Mouse (Mus musculus): ENCODE measurements around the gene Klc2. TPM values are rescaled to one million over a fixed set of nuclear protein-coding genes. Genes with fewer than 3 reads are reported as not detected.
"Not testable (repeated sequence)": the region's sequence is repeated elsewhere in the genome, so short reads cannot be mapped to it uniquely, and the experiment has no call there.

Klc2 gene
- 117 and 134 TPM in 2 replicates for polyA plus RNA-seq (2012; rRNA removed)

DNA sequence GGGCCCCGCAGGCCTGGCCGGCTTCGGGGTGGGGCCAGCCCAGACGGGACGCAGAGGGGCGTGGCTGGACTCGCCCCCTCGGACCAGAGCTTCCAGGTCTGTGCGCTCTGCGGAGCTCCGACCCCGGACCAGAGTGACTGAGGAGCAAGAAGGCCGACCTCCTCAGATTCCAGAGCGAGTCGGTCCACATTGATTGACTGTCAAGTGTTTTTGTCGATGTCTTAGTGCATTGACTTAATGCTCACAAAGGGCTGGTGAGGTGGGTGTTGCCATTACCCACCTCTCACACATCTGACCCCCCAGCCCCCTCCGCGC lies at the start of gene Klc2:
Gene Klc2, minus strand, starts transcription at position 177 of the 315 bp plus-strand sequence.
- DNase-seq (ENCODE audit: low read depth), result no peak

GRCm38 (mm10) chr19:5167477-5167876 lies 49.1 kb upstream of the Klc2 start:
- TF ChIP-seq CTCF (IDR thresholded peaks at IDR 0.05; ENCODE audit: borderline replicate concordance, extremely low read depth, insufficient read depth, insufficient read length) (no peak), POLR2A (IDR thresholded peaks at IDR 0.05; ENCODE audit: borderline replicate concordance, extremely low read depth, insufficient read depth, insufficient read length, poor library complexity, severe bottlenecking) (no peak)
- no peak for DNase-seq (ENCODE audit: low read depth)

More for the DNA sequence above, at the start of gene Klc2:
- no peak for TF ChIP-seq CTCF (IDR thresholded peaks at IDR 0.05; ENCODE audit: borderline replicate concordance, extremely low read depth, insufficient read depth, insufficient read length)
- 0 out of 2 replicates have a peak, but pooled peaks have one; percentile 35 for TF ChIP-seq POLR2A (IDR thresholded peaks at IDR 0.05; ENCODE audit: borderline replicate concordance, extremely low read depth, insufficient read depth, insufficient read length, poor library complexity, severe bottlenecking)

DNA sequence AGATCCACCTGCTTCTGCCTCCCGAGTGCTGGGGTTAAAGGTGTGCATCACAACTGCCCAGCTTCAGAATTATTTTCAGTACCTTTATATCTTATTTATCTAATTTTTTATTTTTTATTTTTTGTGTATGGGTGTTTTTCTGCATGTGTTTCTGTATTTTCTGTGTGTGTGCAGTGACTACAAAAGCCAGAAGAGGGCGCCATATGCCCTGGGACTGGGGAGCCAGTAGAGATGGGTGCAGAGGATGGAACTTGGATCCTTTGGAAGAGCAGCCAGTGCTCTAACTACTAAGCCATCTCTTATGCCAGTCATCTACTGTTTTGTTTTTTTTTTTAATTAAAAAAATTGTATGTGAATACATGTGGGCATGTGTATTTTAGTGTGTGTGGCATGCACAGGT lies 46.0 kb upstream of the Klc2 start:
- DNase-seq (ENCODE audit: low read depth), result no peak
- peak; percentile 54; the same call in 1 of the 2 replicates for TF ChIP-seq CTCF (IDR thresholded peaks at IDR 0.05; ENCODE audit: borderline replicate concordance, extremely low read depth, insufficient read depth, insufficient read length)
- no peak for TF ChIP-seq POLR2A (IDR thresholded peaks at IDR 0.05; ENCODE audit: borderline replicate concordance, extremely low read depth, insufficient read depth, insufficient read length, poor library complexity, severe bottlenecking)

DNA sequence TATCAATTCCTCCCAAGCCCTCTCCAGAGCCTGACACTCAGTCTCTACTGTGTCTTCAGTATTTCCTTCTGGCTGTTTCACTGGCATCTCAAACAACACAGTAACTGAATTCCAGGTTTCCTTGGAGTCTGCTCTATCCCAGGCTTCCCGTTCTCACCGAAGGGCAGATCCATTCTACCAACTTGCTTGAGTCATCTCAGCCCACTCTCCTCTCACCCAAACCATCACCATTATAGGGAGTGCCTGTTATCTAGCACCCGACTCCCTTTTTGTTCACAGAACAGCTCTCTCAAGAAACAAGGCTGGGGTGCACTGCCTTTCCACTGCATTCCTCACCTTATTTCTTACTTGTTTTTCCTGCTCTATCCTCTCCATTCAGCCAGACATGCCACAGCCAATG lies 43.6 kb upstream of the Klc2 start:
- TF ChIP-seq CTCF (IDR thresholded peaks at IDR 0.05; ENCODE audit: borderline replicate concordance, extremely low read depth, insufficient read depth, insufficient read length), result no peak
- no peak for TF ChIP-seq POLR2A (IDR thresholded peaks at IDR 0.05; ENCODE audit: borderline replicate concordance, extremely low read depth, insufficient read depth, insufficient read length, poor library complexity, severe bottlenecking)
- DNase-seq (ENCODE audit: low read depth), result no peak

DNA sequence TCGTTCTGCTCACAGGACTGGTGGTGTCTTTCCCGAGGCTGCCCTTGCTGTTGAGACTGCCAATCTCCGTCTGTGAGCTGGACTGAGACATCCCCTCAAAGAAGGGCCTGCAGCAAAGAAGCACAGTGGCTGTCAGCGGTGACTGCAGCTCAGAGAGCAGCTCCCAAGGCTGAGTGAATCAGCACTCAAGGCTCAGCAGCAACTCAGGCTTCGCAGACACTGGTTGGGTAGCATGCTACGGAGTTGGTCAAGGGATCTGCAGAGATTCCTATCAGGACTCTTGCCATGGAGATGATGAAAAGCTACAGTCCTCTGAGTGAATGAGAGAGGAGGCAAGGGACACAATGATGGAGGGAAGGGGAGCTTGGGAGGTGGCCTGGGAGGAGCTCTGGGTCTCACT lies 33.9 kb upstream of the Klc2 start:
- DNase-seq (ENCODE audit: low read depth), result no peak
- TF ChIP-seq POLR2A (IDR thresholded peaks at IDR 0.05; ENCODE audit: borderline replicate concordance, extremely low read depth, insufficient read depth, insufficient read length, poor library complexity, severe bottlenecking), result no peak
- no peak for TF ChIP-seq CTCF (IDR thresholded peaks at IDR 0.05; ENCODE audit: borderline replicate concordance, extremely low read depth, insufficient read depth, insufficient read length)

DNA sequence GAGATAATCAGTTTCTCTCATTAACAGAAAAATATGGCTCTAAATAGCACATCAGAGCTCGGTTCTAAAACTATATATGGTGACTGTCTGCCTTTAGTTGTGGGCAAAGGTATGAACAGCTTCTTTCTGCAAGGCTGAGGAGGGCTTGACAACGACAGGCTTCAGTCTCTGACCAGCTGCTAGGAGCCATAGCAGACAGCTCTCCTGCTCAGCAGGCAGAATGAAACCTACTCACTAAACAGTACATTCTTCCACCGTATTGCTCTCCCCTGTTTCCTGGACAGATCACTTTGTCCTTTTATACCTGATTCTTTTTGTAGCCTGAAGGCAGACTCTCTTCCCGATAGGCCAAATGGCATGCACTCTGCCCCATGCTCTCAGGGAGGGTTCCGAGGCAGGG lies 33.4 kb upstream of the Klc2 start:
- DNase-seq (ENCODE audit: low read depth), result no peak
- TF ChIP-seq CTCF (IDR thresholded peaks at IDR 0.05; ENCODE audit: borderline replicate concordance, extremely low read depth, insufficient read depth, insufficient read length), result no peak
- no peak for TF ChIP-seq POLR2A (IDR thresholded peaks at IDR 0.05; ENCODE audit: borderline replicate concordance, extremely low read depth, insufficient read depth, insufficient read length, poor library complexity, severe bottlenecking)

DNA sequence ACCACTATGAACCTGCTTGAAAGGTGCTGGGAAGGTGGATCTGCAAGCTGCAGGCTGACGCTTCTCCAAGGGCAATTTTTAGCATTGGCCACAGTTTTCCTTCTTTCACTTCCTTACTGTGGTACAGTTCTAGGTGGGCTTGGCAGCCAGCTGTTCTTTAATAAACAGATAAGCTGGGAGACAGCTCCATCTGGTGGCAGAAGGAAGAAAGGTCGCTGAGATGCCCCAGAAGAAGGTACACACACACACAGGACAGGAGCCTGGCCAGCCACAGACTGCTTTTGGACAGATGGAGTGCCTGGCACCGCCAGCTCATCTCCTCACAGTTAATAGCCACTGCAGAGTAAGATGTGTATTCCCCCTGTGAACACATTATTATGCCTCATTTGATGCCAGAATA lies 33.0 kb upstream of the Klc2 start:
- TF ChIP-seq POLR2A (IDR thresholded peaks at IDR 0.05; ENCODE audit: borderline replicate concordance, extremely low read depth, insufficient read depth, insufficient read length, poor library complexity, severe bottlenecking) (no peak), CTCF (IDR thresholded peaks at IDR 0.05; ENCODE audit: borderline replicate concordance, extremely low read depth, insufficient read depth, insufficient read length) (peak; percentile 79)
- peak; percentile 77 for DNase-seq (ENCODE audit: low read depth)

GRCm38 (mm10) chr19:5150358-5150757 lies 32.0 kb upstream of the Klc2 start:
- no peak for DNase-seq (ENCODE audit: low read depth)
- no peak for TF ChIP-seq POLR2A (IDR thresholded peaks at IDR 0.05; ENCODE audit: borderline replicate concordance, extremely low read depth, insufficient read depth, insufficient read length, poor library complexity, severe bottlenecking)

DNA sequence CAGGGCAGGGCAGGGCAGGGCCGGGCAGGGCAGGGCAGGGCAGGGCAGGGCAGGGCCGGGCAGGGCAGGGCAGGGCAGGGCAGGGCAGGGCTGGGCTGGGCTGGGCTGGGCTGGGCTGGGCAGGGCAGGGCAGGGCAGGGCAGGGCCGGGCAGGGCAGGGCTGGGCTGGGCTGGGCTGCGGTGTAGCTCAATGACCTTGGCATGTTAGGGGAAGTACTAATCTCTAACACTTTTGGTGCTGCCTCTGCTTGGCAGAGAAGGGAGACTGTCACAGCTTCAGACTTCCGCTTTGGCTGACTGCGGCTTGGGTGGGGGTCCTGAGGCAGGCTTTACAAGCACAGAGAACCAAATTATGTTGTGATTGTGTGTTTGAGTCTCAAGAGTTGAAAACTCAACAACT lies 30.7 kb upstream of the Klc2 start:
- DNase-seq (ENCODE audit: low read depth), result not testable (repeated sequence)

DNA sequence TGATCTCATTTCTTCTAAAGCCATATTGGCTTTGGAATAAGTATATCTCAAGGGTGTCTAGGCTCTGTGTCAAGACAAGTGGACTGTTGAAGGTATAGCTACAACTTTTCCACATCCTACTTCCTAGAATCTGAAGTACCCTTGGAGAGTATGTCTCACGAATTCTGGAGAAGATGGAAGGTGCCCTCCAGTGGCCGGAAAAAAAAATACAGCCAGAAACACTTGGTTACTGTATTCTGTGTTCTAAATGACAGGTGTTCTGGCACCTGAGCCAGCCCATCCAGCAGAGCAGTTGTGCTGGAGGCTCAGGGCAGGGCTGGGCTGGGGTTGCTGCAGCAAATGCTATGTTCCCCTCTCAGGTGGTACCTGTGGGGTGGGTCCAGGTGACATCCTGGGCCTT lies 21.3 kb upstream of the Klc2 start:
- TF ChIP-seq POLR2A (IDR thresholded peaks at IDR 0.05; ENCODE audit: borderline replicate concordance, extremely low read depth, insufficient read depth, insufficient read length, poor library complexity, severe bottlenecking) (no peak), CTCF (IDR thresholded peaks at IDR 0.05; ENCODE audit: borderline replicate concordance, extremely low read depth, insufficient read depth, insufficient read length) (peak; percentile 63; the same call in 1 of the 2 replicates)
- peak; percentile 78 for DNase-seq (ENCODE audit: low read depth)

DNA sequence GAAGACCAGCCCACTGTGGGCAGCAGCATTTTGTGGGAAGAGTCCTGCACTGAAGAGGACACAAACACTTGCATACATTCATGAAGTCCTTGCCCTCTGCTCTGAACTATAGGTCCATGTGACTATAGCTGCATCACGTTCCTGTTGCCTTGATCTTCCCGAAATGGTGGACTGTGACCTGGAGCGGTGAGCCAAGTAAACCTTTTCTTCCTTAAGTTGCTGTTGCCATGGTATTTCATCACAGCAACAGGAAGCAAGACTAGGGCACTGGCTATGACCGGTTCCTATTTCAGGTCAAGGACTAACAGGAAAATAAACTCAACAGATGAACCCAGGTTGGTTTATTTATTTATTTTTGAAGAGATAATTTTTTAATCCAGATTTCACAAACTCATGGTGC lies 12.9 kb upstream of the Klc2 start:
- TF ChIP-seq CTCF (IDR thresholded peaks at IDR 0.05; ENCODE audit: borderline replicate concordance, extremely low read depth, insufficient read depth, insufficient read length) (no peak), POLR2A (IDR thresholded peaks at IDR 0.05; ENCODE audit: borderline replicate concordance, extremely low read depth, insufficient read depth, insufficient read length, poor library complexity, severe bottlenecking) (no peak)
- DNase-seq (ENCODE audit: low read depth), result no peak

GRCm38 (mm10) chr19:5129770-5130169 lies 11.4 kb upstream of the Klc2 start:
- peak; percentile 25; the same call in 1 of the 2 replicates for TF ChIP-seq CTCF (IDR thresholded peaks at IDR 0.05; ENCODE audit: borderline replicate concordance, extremely low read depth, insufficient read depth, insufficient read length)
- TF ChIP-seq POLR2A (IDR thresholded peaks at IDR 0.05; ENCODE audit: borderline replicate concordance, extremely low read depth, insufficient read depth, insufficient read length, poor library complexity, severe bottlenecking), result no peak
- no peak for DNase-seq (ENCODE audit: low read depth)

- no peak for DNase-seq (ENCODE audit: low read depth)
- TF ChIP-seq CTCF (IDR thresholded peaks at IDR 0.05; ENCODE audit: borderline replicate concordance, extremely low read depth, insufficient read depth, insufficient read length) (no peak), POLR2A (IDR thresholded peaks at IDR 0.05; ENCODE audit: borderline replicate concordance, extremely low read depth, insufficient read depth, insufficient read length, poor library complexity, severe bottlenecking) (no peak)
Observed at GRCm38 (mm10) chr19:5124055-5124614, 5.8 kb upstream of the Klc2 start.

Data from brain, embryonic 14.5 days (tissue).